Mouse (Mus musculus) spleen, postnatal 0 days (tissue): ENCODE measurements around the gene Ppy. TPM values are rescaled to one million over a fixed set of nuclear protein-coding genes. Genes with fewer than 3 reads are reported as not detected.

Experiments used
- polyA plus RNA-seq: library from polyadenylated mRNA; unstranded; fragments of >200 nt; fragmentation: Nextera tagmentation; extraction: Ambion mirVana; gene quantifications from 2 replicates; pipeline ENCODE4 v1.2.1, GENCODE M21; 2015

The Ppy gene
- 0.72 TPM in 1 of 2 replicates, not detected in the other for polyA plus RNA-seq

DNA sequence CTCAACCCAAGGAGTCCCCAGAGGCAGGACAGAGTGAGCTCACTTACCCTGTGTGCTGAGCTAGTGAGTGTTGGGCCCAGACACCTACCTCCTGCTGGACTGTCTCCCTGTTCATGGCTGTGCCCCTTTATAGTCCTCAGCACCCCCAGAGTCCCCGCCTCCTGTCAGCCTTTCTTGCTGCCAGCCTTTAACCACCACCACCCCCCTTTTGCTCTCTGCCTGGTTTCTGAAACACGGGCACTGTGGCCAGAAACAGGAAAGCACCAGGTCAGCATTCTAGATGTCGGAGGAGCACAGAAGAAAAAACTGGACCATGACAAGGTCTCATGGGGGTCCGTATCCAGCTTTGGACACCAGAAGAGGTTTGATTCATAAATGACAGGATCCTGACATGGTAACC is at the start of gene Ppy:
Gene Ppy, minus strand, starts transcription at position 101 of the 400 bp plus-strand sequence.

DNA sequence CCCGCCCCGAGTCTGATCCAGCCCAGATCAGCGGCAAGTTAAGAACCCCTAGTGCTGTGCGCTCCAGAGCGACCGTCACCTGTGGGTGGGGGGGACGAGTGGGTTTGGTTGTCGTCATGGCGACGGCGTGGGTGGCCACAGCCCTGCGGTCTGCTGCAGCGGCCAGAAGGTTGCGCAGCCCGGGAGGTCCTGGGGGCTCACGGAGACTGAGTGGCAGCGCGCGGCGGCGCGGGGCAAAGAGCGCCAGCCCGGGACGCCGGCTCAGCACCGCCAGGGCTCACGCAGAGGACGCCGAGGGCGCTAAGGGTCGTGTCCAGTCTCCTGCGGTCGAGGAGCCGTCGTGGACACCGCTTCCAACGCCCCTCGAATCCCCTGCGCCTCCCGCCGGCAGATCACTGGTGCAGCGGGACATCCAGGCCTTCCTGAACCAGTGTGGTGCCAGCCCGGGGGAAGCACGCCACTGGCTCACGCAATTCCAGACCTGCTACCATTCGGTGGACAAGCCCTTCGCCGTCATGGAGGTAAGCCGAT is 44.4 kb upstream of the Ppy start, which contains the start of gene Nags:
Gene Nags, plus strand, starts transcription at position 43 of the 531 bp plus-strand sequence.

DNA sequence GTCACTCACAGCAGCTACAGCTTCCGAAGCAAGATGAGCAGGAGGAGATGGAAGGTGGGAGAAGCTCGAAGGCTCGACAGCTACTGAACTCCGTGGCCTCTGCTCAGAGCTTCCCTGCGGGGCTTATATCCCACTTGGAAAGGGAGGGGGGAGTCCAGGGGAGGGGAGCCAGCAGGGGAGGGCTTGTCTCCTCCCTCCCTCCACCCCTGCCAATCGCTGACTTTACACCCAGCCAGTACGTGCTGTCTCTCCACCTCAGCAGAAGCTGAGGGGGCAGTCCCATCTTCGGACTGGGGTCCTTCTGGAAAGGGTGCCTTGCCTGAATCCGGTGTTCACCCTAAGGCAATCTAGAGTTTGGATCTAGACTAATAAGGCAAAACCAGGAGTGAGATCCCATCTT is 6.6 kb upstream of the Ppy start, which contains the start of gene Pyy:
Gene Pyy, minus strand, starts transcription at position 101 of the 400 bp plus-strand sequence.

DNA sequence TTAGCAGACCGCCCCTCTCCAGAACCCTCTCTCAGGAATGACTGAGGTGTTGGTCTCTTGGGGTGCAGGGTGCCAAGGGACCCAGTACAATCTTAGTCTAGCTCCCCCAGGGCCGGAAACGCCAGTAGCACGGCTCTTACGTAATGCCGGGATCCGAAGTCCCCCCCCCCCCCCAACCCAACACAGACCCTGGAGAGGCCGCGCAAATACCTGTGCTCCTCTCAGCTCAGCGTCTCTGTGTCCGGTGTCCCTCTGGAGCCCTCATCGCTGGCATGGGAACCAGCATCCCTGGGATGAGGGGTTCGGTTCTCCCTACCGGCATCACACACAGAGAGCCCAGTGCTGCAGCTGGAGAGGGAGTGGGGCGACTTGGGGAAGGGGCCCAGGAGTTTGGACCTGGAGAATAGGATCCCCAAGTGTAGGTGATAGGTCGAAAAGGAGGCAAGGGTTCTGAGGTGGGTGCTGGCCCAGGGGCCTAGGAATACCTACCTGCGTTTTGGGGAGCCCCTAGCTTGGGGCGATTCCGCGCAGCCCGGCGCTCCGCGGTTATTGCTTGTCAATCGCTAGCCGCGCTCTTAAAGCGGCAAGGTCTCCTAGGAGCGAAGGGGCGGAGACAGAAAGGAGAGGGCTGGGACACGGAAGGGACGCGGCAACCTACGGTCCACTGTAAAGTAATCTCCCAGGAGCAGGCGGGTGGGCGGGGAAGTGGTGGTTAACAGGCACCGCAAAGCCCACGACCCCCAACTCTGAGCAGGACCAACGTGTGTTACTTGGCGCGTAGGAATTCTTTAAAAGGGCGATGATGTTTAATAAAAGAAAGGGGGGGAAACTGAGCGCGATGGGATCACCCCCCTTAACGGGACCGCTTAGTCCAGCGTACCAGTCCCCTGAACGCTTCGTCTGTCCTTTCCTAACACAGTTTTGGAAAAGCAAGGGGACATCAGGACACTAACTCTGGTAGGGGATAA is 12.9 kb downstream of the Ppy start, which contains the start of gene Mpp2:
Gene Mpp2, minus strand, starts transcription at position 585 of the 968 bp plus-strand sequence.

Other genes with a start within 250 kb of the Ppy start
- 0.70 and 0.75 TPM in 2 replicates for gene Meox1, start 206.9 kb downstream of the Ppy start, polyA plus RNA-seq
- gene Sost, start 134.3 kb downstream of the Ppy start, polyA plus RNA-seq, result 0.06 TPM in 1 of 2 replicates, not detected in the other
- not detected in 2 replicates for gene Cfap97d1, start 117.0 kb downstream of the Ppy start, polyA plus RNA-seq
- gene Dusp3, start 114.3 kb downstream of the Ppy start, polyA plus RNA-seq, result 11.4 and 14.5 TPM in 2 replicates
- 1.3 and 1.5 TPM in 2 replicates for gene Mpp3, start 72.9 kb downstream of the Ppy start, polyA plus RNA-seq
- gene Cd300lg, start 59.8 kb downstream of the Ppy start, polyA plus RNA-seq, result 1.8 and 2.2 TPM in 2 replicates
- gene Mpp2, start 12.8 kb downstream of the Ppy start, polyA plus RNA-seq, result 7.9 and 9.7 TPM in 2 replicates
- gene Pyy, start 6.5 kb upstream of the Ppy start, polyA plus RNA-seq, result 1.3 and 3.6 TPM in 2 replicates
- 3.7 TPM in 2 replicates for gene Nags, start 44.2 kb upstream of the Ppy start, polyA plus RNA-seq
- 10.9 and 12.3 TPM in 2 replicates for gene Tmem101, start 55.1 kb upstream of the Ppy start, polyA plus RNA-seq
- gene Lsm12, start 84.0 kb upstream of the Ppy start, polyA plus RNA-seq, result 83.8 and 86.1 TPM in 2 replicates
- 17.9 and 21.1 TPM in 2 replicates for gene G6pc3, start 88.3 kb upstream of the Ppy start, polyA plus RNA-seq
- gene Hdac5, start 128.8 kb upstream of the Ppy start, polyA plus RNA-seq, result 21.8 and 29.1 TPM in 2 replicates
- 13.6 and 14.9 TPM in 2 replicates for gene BC030867, start 147.6 kb upstream of the Ppy start, polyA plus RNA-seq
- 0.07 and 0.11 TPM in 2 replicates for gene Asb16, start 167.4 kb upstream of the Ppy start, polyA plus RNA-seq
- 33.5 and 36.0 TPM in 2 replicates for gene Tmub2, start 183.6 kb upstream of the Ppy start, polyA plus RNA-seq
- 8.5 and 9.3 TPM in 2 replicates for gene Atxn7l3, start 195.3 kb upstream of the Ppy start, polyA plus RNA-seq
- 67.7 and 68.5 TPM in 2 replicates for gene Ubtf, start 218.4 kb upstream of the Ppy start, polyA plus RNA-seq